Mouse (Mus musculus) common myeloid progenitor, adult 5-6 weeks (primary cell): ENCODE data around the gene Ccdc62. TPM values are rescaled to one million over a fixed set of nuclear protein-coding genes. Genes with fewer than 3 reads are reported as not detected.

ENCODE experiments used
- ATAC-seq: replicated peaks from 2 replicates; pipeline ENCODE4 v1.8.0; 2016; ENCODE audit warnings: low read depth, mild to moderate bottlenecking, moderate TSS enrichment, inconsistent platforms; ENCODE audit not compliant: poor library complexity, severe bottlenecking
- total RNA-seq: library from RNA; stranded (forward); fragments of 200-1000, 187-1606 nt; gene quantifications from 2 replicates; pipeline ENCODE4 v1.2.3, GENCODE M21; 2017

Ccdc62 gene
- total RNA-seq, 1 experiment from 2014 or later = 1.4 TPM

GRCm38 (mm10) chr5:123997211-123997751, 66.8 kb downstream of the Ccdc62 start:
- ATAC-seq = no peak

GRCm38 (mm10) chr5:123997811-123998210, 67.3 kb downstream of the Ccdc62 start:
- no peak for ATAC-seq

GRCm38 (mm10) chr5:123998370-123998769, 67.9 kb downstream of the Ccdc62 start:
- ATAC-seq = no peak

DNA sequence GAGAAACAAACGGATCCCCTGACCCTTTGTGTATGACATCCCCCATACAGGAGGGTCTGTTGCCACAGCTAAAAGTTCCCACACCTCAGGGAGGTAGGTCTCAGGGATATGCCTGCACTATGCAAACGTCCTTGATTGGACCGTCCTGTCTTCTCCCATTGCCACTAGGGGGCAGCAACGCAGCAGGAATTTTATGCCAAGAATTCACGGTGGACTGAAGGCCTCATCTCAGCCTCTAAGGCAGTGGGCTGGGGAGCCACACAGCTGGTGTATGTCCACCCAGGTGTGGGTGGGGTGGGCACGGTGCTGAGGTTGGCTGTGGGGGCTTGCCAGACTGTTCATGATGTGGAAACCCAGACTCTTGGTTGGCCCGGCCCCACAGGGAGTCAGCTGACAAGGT, 70.3 kb downstream of the Ccdc62 start:
- peak; percentile 71 for ATAC-seq

DNA sequence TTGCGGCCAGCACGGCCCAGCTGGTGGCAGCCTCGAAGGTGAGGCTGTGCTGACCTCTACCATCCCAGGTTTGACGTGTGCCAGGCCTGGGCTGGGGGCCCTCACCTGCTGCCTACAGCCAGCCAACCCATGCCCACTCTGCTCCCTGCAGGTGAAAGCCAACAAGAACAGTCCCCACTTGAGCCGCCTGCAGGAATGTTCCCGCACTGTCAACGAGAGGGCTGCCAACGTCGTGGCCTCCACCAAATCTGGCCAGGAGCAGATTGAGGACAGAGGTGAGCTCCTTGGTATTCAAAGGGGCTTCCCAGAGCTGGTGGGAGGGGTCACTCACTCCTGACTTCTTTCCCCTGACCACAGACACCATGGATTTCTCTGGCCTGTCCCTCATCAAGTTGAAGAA, 70.8 kb downstream of the Ccdc62 start:
- no peak for ATAC-seq

DNA sequence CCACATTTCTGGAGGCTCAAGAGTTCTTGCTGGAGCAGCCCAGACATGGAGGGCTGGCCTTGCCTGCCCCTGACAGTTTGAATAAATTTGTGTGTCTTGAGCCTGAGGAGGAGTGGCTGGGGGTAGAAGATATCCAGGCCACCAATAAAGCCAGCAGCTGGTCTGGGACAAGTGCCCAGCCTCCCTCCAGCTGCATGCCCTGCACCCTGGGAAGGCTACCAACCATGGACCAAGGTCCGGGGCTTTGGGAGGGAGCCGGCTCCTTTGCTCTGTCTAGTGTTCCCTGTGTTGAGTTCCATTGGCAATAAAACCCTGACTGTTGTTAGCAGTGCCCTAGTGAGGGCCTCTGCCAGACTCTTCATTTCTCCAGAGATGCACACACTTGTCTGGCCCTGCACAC, 72.4 kb downstream of the Ccdc62 start:
- no peak for ATAC-seq

- ATAC-seq = no peak
These were observed 72.9 kb downstream of the Ccdc62 start for GRCm38 (mm10) chr5:124003375-124003774.

DNA sequence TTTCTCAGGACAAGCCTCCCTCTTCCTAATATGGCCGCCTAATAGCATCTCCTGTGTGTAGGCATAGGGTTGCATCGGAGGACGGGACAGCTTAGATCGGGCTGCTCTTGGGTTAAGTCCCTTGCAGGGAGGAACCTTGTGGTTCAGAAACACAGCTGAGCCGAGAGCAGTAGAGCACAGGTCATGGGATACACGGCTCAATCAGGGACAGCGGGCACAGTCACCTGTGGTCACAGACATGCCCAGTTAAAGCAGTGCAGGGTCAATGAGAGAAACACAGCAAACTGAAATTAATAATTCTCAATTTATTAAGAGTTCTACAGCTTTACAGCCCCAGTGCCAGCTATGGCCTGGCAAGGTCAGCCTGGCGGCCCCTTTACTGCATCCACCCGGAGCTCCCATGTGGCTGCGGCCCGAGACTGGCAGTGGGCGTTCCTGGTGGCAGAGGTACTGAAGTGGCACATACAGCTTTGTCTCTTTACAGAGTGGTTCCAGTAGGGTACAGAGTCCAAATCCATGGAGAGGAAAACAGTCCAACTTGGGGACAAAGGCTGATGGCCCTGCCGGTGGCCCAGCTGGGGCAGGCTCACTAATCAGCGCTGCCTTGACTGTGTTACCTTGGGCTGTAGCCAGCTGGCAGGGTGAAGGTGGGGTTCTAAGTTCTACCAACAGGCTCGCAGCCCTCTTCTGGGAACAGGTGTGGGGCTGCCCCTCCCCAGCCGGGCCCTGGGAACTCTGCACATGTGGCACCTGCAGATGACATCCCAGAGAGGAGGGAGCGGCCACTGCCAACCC, 74.1 kb downstream of the Ccdc62 start:
- no peak for ATAC-seq

- ATAC-seq = no peak
These were observed 74.6 kb downstream of the Ccdc62 start for GRCm38 (mm10) chr5:124005151-124005500.

DNA sequence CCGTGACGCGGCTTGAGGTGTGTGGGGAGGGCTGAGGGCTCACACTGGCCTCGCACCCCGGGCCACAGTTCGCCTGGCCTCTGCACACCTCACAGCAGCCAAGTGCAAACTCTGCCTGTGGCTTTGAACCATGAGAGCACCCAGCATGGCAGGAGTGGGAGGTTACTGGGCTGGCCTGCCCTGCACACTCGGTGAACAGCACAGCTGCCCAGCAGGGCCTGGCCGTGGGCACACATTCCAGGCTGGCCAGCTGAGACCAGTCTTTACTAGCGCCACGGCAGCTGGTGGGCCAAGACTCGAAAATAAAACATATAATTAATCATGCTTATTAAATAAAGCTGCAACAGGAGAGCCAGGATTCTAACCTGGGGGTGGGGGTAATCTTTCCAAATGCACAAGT, 75.1 kb downstream of the Ccdc62 start:
- no peak for ATAC-seq

- no peak for ATAC-seq
These were observed 75.8 kb downstream of the Ccdc62 start for GRCm38 (mm10) chr5:124006082-124006873.

DNA sequence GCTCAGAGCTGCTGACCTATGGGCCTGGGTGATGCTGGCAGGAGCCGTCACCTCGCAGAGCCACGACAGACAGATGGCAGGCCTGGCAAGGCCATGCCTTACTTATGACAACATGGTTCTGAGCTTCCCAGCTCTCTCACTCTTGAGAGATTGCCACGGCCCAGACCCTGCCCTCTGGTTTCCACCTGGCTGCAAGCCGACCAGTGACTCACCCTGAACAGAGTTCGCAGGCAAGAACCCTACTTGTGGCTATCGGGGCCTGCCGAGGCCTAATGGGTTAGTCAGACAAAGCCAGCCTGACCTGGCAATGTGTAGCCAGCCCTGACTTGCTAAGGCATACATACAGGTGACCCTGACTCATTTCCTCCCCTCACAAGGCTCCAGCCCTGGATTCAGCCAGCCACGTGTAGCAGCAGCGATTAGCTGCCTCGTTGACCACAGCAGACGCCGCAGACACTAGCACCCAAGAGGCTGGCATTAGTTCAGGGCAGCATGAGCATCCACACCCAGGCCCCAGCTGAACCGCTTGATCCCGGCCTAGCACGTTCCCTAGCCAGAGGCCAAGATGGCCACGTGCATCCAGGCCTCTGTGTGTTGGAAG, 76.5 kb downstream of the Ccdc62 start:
- no peak for ATAC-seq

DNA sequence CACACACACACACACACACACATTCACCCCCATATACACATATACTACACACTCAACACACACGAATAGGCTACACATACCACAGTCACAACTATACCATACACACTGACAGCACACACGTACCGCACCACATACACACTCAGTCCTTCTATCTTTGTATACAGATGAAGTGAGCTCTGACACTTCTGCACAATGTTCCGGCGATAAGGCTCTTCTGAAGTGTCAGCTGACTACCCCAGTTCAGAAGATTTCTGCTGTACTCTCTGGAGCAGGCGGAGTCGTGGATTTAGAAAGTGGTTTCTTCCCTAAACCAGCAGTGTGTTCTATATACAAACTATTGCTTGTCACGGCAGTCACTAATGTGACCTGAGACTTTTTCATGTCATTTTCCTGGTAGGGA, 79.6 kb downstream of the Ccdc62 start:
- no peak for ATAC-seq

- peak; percentile 48 for ATAC-seq
These were observed 80.6 kb downstream of the Ccdc62 start for GRCm38 (mm10) chr5:124010910-124011655.

DNA sequence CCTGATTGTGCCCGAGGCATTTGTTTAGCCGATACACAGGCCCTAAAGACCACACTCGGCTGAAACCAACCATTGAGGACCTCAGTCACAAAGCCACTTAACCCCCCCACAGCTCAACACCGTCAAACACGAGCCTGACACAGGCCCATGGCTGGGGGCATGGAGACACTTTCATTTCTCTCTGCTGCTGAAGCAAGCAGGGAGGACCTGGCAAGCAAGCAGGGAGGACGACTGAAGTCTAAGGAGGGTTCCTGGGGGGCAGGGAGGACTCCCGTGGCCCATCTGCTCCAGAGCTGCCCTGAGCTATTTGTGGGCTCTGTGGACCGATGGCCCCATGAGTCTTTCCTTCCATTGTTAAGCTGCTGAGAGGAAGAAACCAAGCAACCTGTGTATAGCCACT, 81.4 kb downstream of the Ccdc62 start:
- 0 out of 2 replicates have a peak, but pooled peaks have one; percentile 1 for ATAC-seq

GRCm38 (mm10) chr5:124012885-124013284, 82.4 kb downstream of the Ccdc62 start:
- no peak for ATAC-seq

DNA sequence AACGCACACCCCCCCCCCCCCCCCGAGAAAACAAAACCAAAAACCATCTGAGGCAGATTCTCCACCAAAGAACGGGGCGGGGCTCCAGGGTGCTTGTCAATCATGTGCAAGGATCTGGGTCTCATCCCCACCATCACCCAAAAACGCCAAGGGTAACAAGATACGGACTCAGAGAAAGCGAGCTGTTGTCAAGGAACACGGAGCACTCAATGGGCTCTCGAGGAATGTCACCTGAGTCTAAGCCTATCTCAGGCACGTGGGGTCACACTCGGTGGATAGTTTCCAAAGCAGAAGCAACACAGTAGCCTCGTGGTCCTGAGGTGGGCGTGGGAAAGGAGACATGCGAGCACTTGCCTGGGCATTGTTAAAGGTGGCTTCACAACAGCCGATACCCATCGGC, 83.3 kb downstream of the Ccdc62 start:
- ATAC-seq = no peak

DNA sequence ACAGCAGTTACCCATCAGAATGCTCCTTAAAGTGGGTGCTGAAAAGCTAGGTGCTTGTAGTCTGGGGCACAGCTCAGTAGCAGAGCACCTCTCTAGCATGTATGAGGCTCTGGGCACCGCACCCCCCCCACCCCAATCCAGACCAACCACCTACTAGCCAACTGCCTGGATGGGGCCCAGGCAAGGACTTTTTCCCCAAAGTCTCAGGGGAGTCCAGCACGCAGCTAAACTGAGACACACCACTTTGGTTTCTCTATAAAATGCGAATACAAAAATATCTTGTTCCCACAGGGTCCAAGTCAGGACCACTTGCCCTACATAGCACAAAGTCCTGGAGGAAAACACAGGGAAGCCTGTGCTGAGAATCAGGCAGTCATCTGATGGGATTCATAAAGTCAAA, 83.7 kb downstream of the Ccdc62 start:
- ATAC-seq = no peak

DNA sequence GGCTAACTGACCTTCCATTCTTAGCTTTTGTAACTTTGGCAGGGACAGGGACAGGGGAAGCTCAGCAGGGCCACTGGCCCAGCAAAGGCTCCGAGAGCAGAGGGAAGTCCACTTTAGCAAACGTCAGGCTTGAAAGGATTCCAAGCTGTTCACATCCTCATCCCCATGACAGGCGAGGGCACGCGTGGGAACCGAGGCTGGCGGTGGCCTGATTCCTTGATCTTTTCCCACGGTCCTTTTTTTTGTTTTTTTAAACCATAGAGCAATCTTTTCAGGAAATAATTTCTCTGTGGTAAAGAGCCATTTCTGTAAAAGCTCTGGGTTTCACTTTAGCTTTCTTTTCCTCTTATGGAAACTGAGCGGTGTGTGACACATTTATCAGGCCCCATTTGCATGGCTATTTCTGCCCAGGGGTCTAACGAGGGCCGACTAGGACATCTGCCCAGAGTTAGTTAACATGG, 84.3 kb downstream of the Ccdc62 start:
- no peak for ATAC-seq

DNA sequence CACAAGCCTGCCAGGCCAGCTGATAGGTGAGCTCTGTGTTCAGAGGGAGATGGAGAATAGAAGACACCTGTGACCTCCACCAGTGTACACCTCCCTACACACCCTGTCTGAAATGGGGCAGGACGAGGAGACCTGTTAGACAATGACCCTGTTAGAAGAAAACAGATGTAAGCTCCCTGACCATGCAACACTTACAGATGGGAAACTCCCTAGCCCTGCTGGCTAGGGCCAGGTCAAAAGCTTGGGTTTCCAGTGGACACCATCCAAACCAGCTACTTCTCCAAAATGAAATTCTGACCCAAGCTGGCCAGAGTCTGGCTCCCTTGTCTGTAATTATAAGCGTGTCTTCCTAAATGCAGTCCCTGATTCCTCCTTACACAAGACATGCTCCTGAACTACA, 85.2 kb downstream of the Ccdc62 start:
- no peak for ATAC-seq
